Mouse (Mus musculus): ENCODE results near the gene Morn1. TPM values are rescaled to one million over a fixed set of nuclear protein-coding genes. Genes with fewer than 3 reads are reported as not detected.

Gene Morn1
- polyA plus RNA-seq, 1 experiment, result 0.21 TPM

GRCm38 (mm10) chr4:155090147-155090546 is 3.8 kb downstream of the Morn1 start:
- no peak overlapping the region for H3K4me3 ChIP-seq (replicated peaks)
- H3K27me3 ChIP-seq (ENCODE audit: control insufficient read depth), result no peaks in the 10 kb centered on the region
- no peaks in the 10 kb centered on the region for H3K9me3 ChIP-seq (ENCODE audit: control insufficient read depth, low read length)
- H3K4me1 ChIP-seq (ENCODE audit: control insufficient read depth), result peaks cover 21% of the 10 kb centered on the region
- peaks cover 23% of the 10 kb centered on the region for H3K36me3 ChIP-seq (ENCODE audit: control insufficient read depth)
- no peak for TF ChIP-seq TAL1 (IDR thresholded peaks at IDR 0.05; ENCODE audit: low read length)
- no peak for TF ChIP-seq GATA1 (IDR thresholded peaks at IDR 0.05; ENCODE audit: low read length)

- H3K4me1 ChIP-seq (ENCODE audit: control insufficient read depth), result peaks cover 14% of the 10 kb centered on the region
Observed at GRCm38 (mm10) chr4:155090688-155091449, 4.5 kb downstream of the Morn1 start.

GRCm38 (mm10) chr4:155092718-155093430 is 6.5 kb downstream of the Morn1 start:
- Histone ChIP-seq H3K4me3 (replicated peaks) (no peak overlapping the region), H3K9me3 (ENCODE audit: control insufficient read depth, low read length) (no peaks in the 10 kb centered on the region), H3K4me1 (ENCODE audit: control insufficient read depth) (no peaks in the 10 kb centered on the region; the same call in 1 of the 2 replicates), H3K36me3 (ENCODE audit: control insufficient read depth) (peaks cover 23% of the 10 kb centered on the region), H3K27me3 (ENCODE audit: control insufficient read depth) (no peaks in the 10 kb centered on the region)
- TF ChIP-seq GATA1 (IDR thresholded peaks at IDR 0.05; ENCODE audit: low read length) (no peak), TAL1 (IDR thresholded peaks at IDR 0.05; ENCODE audit: low read length) (no peak)

More at GRCm38 (mm10) chr4:155090688-155091449, 4.5 kb downstream of the Morn1 start:
- H3K36me3 ChIP-seq (ENCODE audit: control insufficient read depth), result peaks cover 23% of the 10 kb centered on the region
- no peak overlapping the region for H3K4me3 ChIP-seq (replicated peaks)
- no peaks in the 10 kb centered on the region for H3K27me3 ChIP-seq (ENCODE audit: control insufficient read depth)
- no peaks in the 10 kb centered on the region for H3K9me3 ChIP-seq (ENCODE audit: control insufficient read depth, low read length)
- no peak for TF ChIP-seq TAL1 (IDR thresholded peaks at IDR 0.05; ENCODE audit: low read length)
- TF ChIP-seq GATA1 (IDR thresholded peaks at IDR 0.05; ENCODE audit: low read length), result no peak

GRCm38 (mm10) chr4:155093431-155094149 is 7.2 kb downstream of the Morn1 start:
- no peak overlapping the region for H3K4me3 ChIP-seq (replicated peaks)
- H3K4me1 ChIP-seq (ENCODE audit: control insufficient read depth), result no peaks in the 10 kb centered on the region; the same call in 1 of the 2 replicates
- H3K9me3 ChIP-seq (ENCODE audit: control insufficient read depth, low read length), result no peaks in the 10 kb centered on the region
- peaks cover 23% of the 10 kb centered on the region for H3K36me3 ChIP-seq (ENCODE audit: control insufficient read depth)
- TF ChIP-seq TAL1 (IDR thresholded peaks at IDR 0.05; ENCODE audit: low read length) (no peak), GATA1 (IDR thresholded peaks at IDR 0.05; ENCODE audit: low read length) (no peak)
- no peaks in the 10 kb centered on the region for H3K27me3 ChIP-seq (ENCODE audit: control insufficient read depth)

GRCm38 (mm10) chr4:155094565-155094964 is 8.2 kb downstream of the Morn1 start:
- Histone ChIP-seq H3K36me3 (ENCODE audit: control insufficient read depth) (peaks cover 16% of the 10 kb centered on the region), H3K27me3 (ENCODE audit: control insufficient read depth) (no peaks in the 10 kb centered on the region), H3K4me1 (ENCODE audit: control insufficient read depth) (no peaks in the 10 kb centered on the region; the same call in 1 of the 2 replicates), H3K9me3 (ENCODE audit: control insufficient read depth, low read length) (no peaks in the 10 kb centered on the region), H3K4me3 (replicated peaks) (no peak overlapping the region)
- TF ChIP-seq TAL1 (IDR thresholded peaks at IDR 0.05; ENCODE audit: low read length) (no peak), GATA1 (IDR thresholded peaks at IDR 0.05; ENCODE audit: low read length) (no peak)

GRCm38 (mm10) chr4:155095238-155095900 is 9.0 kb downstream of the Morn1 start:
- Histone ChIP-seq H3K4me1 (ENCODE audit: control insufficient read depth) (no peaks in the 10 kb centered on the region; the same call in 1 of the 2 replicates), H3K9me3 (ENCODE audit: control insufficient read depth, low read length) (no peaks in the 10 kb centered on the region), H3K27me3 (ENCODE audit: control insufficient read depth) (no peaks in the 10 kb centered on the region), H3K36me3 (ENCODE audit: control insufficient read depth) (peaks cover 12% of the 10 kb centered on the region), H3K4me3 (replicated peaks) (no peak overlapping the region)
- TF ChIP-seq GATA1 (IDR thresholded peaks at IDR 0.05; ENCODE audit: low read length), result no peak
- no peak for TF ChIP-seq TAL1 (IDR thresholded peaks at IDR 0.05; ENCODE audit: low read length)

- H3K36me3 ChIP-seq (ENCODE audit: control insufficient read depth), result peaks cover 12% of the 10 kb centered on the region
- no peaks in the 10 kb centered on the region; the same call in 1 of the 2 replicates for H3K4me1 ChIP-seq (ENCODE audit: control insufficient read depth)
- no peaks in the 10 kb centered on the region for H3K27me3 ChIP-seq (ENCODE audit: control insufficient read depth)
- TF ChIP-seq GATA1 (IDR thresholded peaks at IDR 0.05; ENCODE audit: low read length) (no peak), TAL1 (IDR thresholded peaks at IDR 0.05; ENCODE audit: low read length) (no peak)
- no peak overlapping the region for H3K4me3 ChIP-seq (replicated peaks)
- H3K9me3 ChIP-seq (ENCODE audit: control insufficient read depth, low read length), result no peaks in the 10 kb centered on the region
Observed at GRCm38 (mm10) chr4:155095967-155096366, 9.6 kb downstream of the Morn1 start.

- TF ChIP-seq TAL1 (IDR thresholded peaks at IDR 0.05; ENCODE audit: low read length) (no peak), GATA1 (IDR thresholded peaks at IDR 0.05; ENCODE audit: low read length) (no peak)
- H3K4me3 ChIP-seq (replicated peaks), result no peak overlapping the region
- H3K4me1 ChIP-seq (ENCODE audit: control insufficient read depth), result no peaks in the 10 kb centered on the region
- H3K27me3 ChIP-seq (ENCODE audit: control insufficient read depth), result no peaks in the 10 kb centered on the region
- no peaks in the 10 kb centered on the region for H3K9me3 ChIP-seq (ENCODE audit: control insufficient read depth, low read length)
- peaks cover 7% of the 10 kb centered on the region for H3K36me3 ChIP-seq (ENCODE audit: control insufficient read depth)
Observed at GRCm38 (mm10) chr4:155097452-155097851, 11.1 kb downstream of the Morn1 start.

Measured in erythroblast, embryonic 14.5 days (primary cell).